In the genomic region with DNA sequence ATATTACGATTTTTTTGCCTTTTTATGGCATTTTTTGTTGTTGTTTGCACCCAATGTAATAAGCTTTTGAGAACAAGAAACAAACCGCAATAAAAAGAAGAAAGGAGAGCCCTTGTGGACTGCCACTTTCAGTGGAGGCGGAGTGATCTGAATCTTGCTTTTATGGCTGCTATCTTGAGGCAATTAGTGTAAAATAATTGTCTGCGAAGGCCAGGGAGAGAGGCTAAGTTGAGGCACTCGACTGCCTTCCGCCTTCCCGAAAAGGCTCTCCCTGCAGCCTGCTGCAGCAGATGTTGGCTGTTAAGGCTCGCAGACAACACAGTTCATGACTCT, we compare ENCODE assay signal across 8 mouse cellular contexts. TPM values are rescaled to one million over a fixed set of nuclear protein-coding genes. Genes with fewer than 3 reads are reported as not detected.
DNase-seq lines count a peak whose midpoint lies in the region; ATAC-seq and TF ChIP-seq lines count a peak whose summit lies in the region.

No protein-coding gene starts in this region.

- H3K4me2 ChIP-seq in lung, embryonic 15.5 days, result peak overlapping the region; percentile 45
- H3K4me2 ChIP-seq in forebrain, embryonic 11.5 days (ENCODE audit: low read depth, low read length, severe bottlenecking), result no peak overlapping the region
- H3K4me2 ChIP-seq in neural tube, embryonic 15.5 days, result peak overlapping the region; percentile 56

- peaks cover 37% of the 10 kb centered on the region for H3K4me1 ChIP-seq in lung, embryonic 15.5 days
- peaks cover 10% of the 10 kb centered on the region for H3K4me1 ChIP-seq in lung, adult 2 months (ENCODE audit: control insufficient read depth, insufficient read depth, low read length)
- H3K4me1 ChIP-seq in forebrain, embryonic 11.5 days (replicated peaks; ENCODE audit: control insufficient read depth, insufficient read depth, low read length), result peaks cover 6% of the 10 kb centered on the region
- H3K4me1 ChIP-seq in limb, embryonic 10.5 days, result peaks cover 60% of the 10 kb centered on the region
- peaks cover 24% of the 10 kb centered on the region for H3K4me1 ChIP-seq in neural tube, embryonic 15.5 days

- WGBS in lung, embryonic 15.5 days, result 32% methylated on average over 8 of the region's 8 CpGs
- WGBS in lung, adult 2 months, result 35% methylated on average over 8 of the region's 8 CpGs
- 50% methylated on average over 8 of the region's 8 CpGs for WGBS in forebrain, embryonic 11.5 days
- WGBS in limb, embryonic 10.5 days, result 13% methylated on average over 8 of the region's 8 CpGs
- 4% methylated on average over 8 of the region's 8 CpGs for WGBS in neural tube, embryonic 15.5 days

- no peak for TF ChIP-seq POLR2A in lung, adult 2 months (IDR thresholded peaks at IDR 0.05; ENCODE audit: borderline replicate concordance, extremely low read depth, low read depth, low read length)

- no peak for TF ChIP-seq CTCF in lung, adult 2 months (IDR thresholded peaks at IDR 0.05; ENCODE audit: insufficient read depth, low read length)

- no peak for DNase-seq in lung, adult 2 months
- no peak for DNase-seq in forebrain, embryonic 11.5 days (ENCODE audit: low spot score)
- no peak for DNase-seq in limb, embryonic 10.5 days (ENCODE audit: low spot score)
- DNase-seq in urinary bladder, postnatal 36 days (ENCODE audit: low spot score in 2 of 2), result no peak
- DNase-seq in spleen, postnatal 10 days (ENCODE audit: low spot score in 2 of 2), result no peak
- DNase-seq in ovary, postnatal 14 days (ENCODE audit: low spot score), result no peak

- no peaks in the 10 kb centered on the region for H3K36me3 ChIP-seq in lung, embryonic 15.5 days
- H3K36me3 ChIP-seq in forebrain, embryonic 11.5 days (ENCODE audit: control insufficient read depth, insufficient read depth, low read length), result no peaks in the 10 kb centered on the region
- no peaks in the 10 kb centered on the region for H3K36me3 ChIP-seq in limb, embryonic 10.5 days
- no peaks in the 10 kb centered on the region for H3K36me3 ChIP-seq in neural tube, embryonic 15.5 days

- ATAC-seq in lung, embryonic 15.5 days (ENCODE audit: borderline replicate concordance, extremely low read depth, low FRiP score, low TSS enrichment), result no peak
- ATAC-seq in forebrain, embryonic 11.5 days (replicated peaks; ENCODE audit: low FRiP score), result peak; percentile 12; the same call in 1 of the 2 replicates
- no peak for ATAC-seq in neural tube, embryonic 15.5 days (ENCODE audit: low FRiP score)

- peak overlapping the region; percentile 10 for H3K4me3 ChIP-seq in lung, embryonic 15.5 days
- no peak overlapping the region for H3K4me3 ChIP-seq in lung, adult 2 months (replicated peaks; ENCODE audit: extremely low read depth, low read depth, low read length)
- no peak overlapping the region for H3K4me3 ChIP-seq in forebrain, embryonic 11.5 days (ENCODE audit: low read depth, low read length)
- H3K4me3 ChIP-seq in limb, embryonic 10.5 days, result peak overlapping the region; percentile 36
- peak overlapping the region; percentile 20 for H3K4me3 ChIP-seq in neural tube, embryonic 15.5 days (replicated peaks)

- no peaks in the 10 kb centered on the region for H3K27me3 ChIP-seq in lung, embryonic 15.5 days
- H3K27me3 ChIP-seq in forebrain, embryonic 11.5 days (ENCODE audit: control insufficient read depth, insufficient read depth, low read length), result no peaks in the 10 kb centered on the region
- H3K27me3 ChIP-seq in limb, embryonic 10.5 days (ENCODE audit: low read depth, poor library complexity, severe bottlenecking), result no peaks in the 10 kb centered on the region
- H3K27me3 ChIP-seq in neural tube, embryonic 15.5 days (replicated peaks), result peaks cover 6% of the 10 kb centered on the region

- H3K27ac ChIP-seq in lung, embryonic 15.5 days, result peak overlapping the region; percentile 93
- no peak overlapping the region for H3K27ac ChIP-seq in forebrain, embryonic 11.5 days (ENCODE audit: low read depth, low read length)
- H3K27ac ChIP-seq in limb, embryonic 10.5 days, result peak overlapping the region; percentile 78
- H3K27ac ChIP-seq in neural tube, embryonic 15.5 days (replicated peaks), result peak overlapping the region; percentile 83

- no peaks in the 10 kb centered on the region for H3K9me3 ChIP-seq in lung, embryonic 15.5 days
- H3K9me3 ChIP-seq in forebrain, embryonic 11.5 days (ENCODE audit: control insufficient read depth, low read length), result no peaks in the 10 kb centered on the region
- no peaks in the 10 kb centered on the region for H3K9me3 ChIP-seq in limb, embryonic 10.5 days (replicated peaks)
- no peaks in the 10 kb centered on the region for H3K9me3 ChIP-seq in neural tube, embryonic 15.5 days (replicated peaks)

- H3K9ac ChIP-seq in lung, embryonic 15.5 days, result no peak overlapping the region
- H3K9ac ChIP-seq in forebrain, embryonic 11.5 days (ENCODE audit: low read length), result no peak overlapping the region
- H3K9ac ChIP-seq in neural tube, embryonic 15.5 days (replicated peaks), result peak overlapping the region; percentile 27

RNA-seq across cellular contexts. Expression of gene Foxp1, which starts 37.7 kb away (rescaled TPM):
- 95.4 and 109 TPM in 2 replicates for polyA plus RNA-seq in lung, embryonic 15.5 days (2015; fragmentation: Nextera tagmentation; extraction: Ambion mirVana)
- polyA plus RNA-seq in lung, adult 2 months (2012; rRNA removed), result 135 and 169 TPM in 2 replicates
- polyA plus RNA-seq in forebrain, embryonic 11.5 days (2014; fragmentation: Nextera tagmentation; extraction: Ambion mirVana), result 91.1 and 91.5 TPM in 2 replicates
- polyA plus RNA-seq in limb, embryonic 10.5 days (2016; fragmentation: Nextera tagmentation; extraction: Ambion mirVana), result 30.6 and 47.3 TPM in 2 replicates
- polyA plus RNA-seq in neural tube, embryonic 15.5 days (2015; fragmentation: Nextera tagmentation; extraction: Ambion mirVana), result 51.0 and 63.9 TPM in 2 replicates

Comparison
In these comparisons a context has a peak if more than half of its experiments do, and no peak if none do; other contexts are left out.
1. H3K4me3 ChIP-seq: peak in lung, embryonic 15.5 days (single experiment), limb, embryonic 10.5 days (single experiment) and neural tube, embryonic 15.5 days (single experiment); none in lung, adult 2 months (single experiment) and forebrain, embryonic 11.5 days (single experiment).